Mouse (Mus musculus): ENCODE measurements around the gene Mcrip2.

DNA sequence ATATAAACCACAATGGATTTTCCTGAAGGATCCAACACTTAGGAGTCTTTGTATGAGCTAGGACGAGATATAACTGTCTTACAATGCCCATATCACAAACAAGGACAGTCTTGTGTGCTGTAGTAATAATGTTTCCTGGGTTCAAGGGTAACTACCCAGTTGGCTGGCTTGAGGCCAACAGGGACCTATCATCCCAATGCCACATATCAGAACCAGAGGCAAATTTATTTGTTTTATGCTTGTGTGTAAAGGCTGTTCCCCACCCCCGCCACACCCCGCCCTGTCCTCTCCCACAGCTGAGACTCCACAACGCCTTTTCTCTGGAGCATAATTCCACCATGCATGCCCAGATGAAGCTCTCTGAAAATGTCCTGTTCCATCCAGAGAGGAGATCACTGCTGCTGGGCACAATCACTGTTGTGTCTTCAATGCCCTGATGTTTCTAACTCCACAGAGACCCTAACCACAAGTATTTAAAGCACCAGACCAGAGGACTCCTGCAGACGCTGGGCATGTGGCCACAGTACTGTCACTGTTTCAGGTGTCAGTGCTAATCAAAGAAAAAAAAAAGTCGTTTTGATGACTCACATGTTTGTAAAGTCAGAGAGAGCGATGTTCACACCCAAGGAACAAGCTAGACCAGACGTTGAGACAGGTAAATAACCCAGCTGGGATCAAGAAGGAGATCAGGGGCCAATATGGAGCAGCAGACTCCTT lies 48.5 kb upstream of the Mcrip2 start:
- TF ChIP-seq CTCF (IDR thresholded peaks at IDR 0.05; ENCODE audit: low read depth, low read length) (no peak), POLR2A (IDR thresholded peaks at IDR 0.05; ENCODE audit: extremely low read depth, insufficient read depth, low read length) (no peak)
